Mouse (Mus musculus) lung, adult 2 months (tissue): ENCODE data around the gene Irf7. TPM values are rescaled to one million over a fixed set of nuclear protein-coding genes. Genes with fewer than 3 reads are reported as not detected.

Experiments used
- DNase-seq: peaks from one replicate; pipeline ENCODE4 v3.0.0; 2022
- H3K4me1 ChIP-seq: fragments of 200-500 bp; 2 replicates; pipeline ENCODE4 v1.6.1; 2011; ENCODE audit warnings: low read length; ENCODE audit not compliant: control insufficient read depth, insufficient read depth
- H3K4me3 ChIP-seq: fragments of 200-500 bp; replicated peaks from 2 replicates; pipeline ENCODE3; 2011; ENCODE audit warnings: low read depth, mild to moderate bottlenecking, control low read depth, low read length; ENCODE audit errors: extremely low read depth
- CTCF ChIP-seq: fragments of 200-500 bp; IDR thresholded peaks from 2 replicates; pipeline ENCODE4 v1.5.1; 2011; ENCODE audit warnings: mild to moderate bottlenecking, low read length, control low read depth; ENCODE audit not compliant: insufficient read depth
- POLR2A ChIP-seq: fragments of 200-500 bp; IDR thresholded peaks from 2 replicates; pipeline ENCODE4 v1.6.1; 2011; ENCODE audit warnings: low read depth, mild to moderate bottlenecking, control low read depth, low read length, borderline replicate concordance; ENCODE audit errors: extremely low read depth
- WGBS: fragments of 180-500 bp; shearing (Covaris S2); methylation state at CpG from one replicate; pipeline ENCODE4 v1.1.7; 2018; 5-methylcytosine and 5-hydroxymethylcytosine counted together
- polyA plus RNA-seq: library from polyadenylated mRNA; depleted of rRNA; stranded (reverse); fragments of >200 nt; gene quantifications from 2 replicates; pipeline ENCODE4 v1.2.3, GENCODE M21; 2012

The Irf7 gene
- polyA plus RNA-seq, 1 experiment: 48.8 TPM

- Histone ChIP-seq H3K4me1 (peaks cover 8% of the 10 kb centered on the region), H3K4me3 (peak overlapping the region; percentile 55)
- 10% methylated on average over 43 of the region's 44 CpGs for WGBS
- 0 out of 2 replicates have a peak, but pooled peaks have one; percentile 8 for TF ChIP-seq POLR2A
- no peak for TF ChIP-seq CTCF
- peak; percentile 93 for DNase-seq
Measured at GRCm38 (mm10) chr7:141221249-141222125, 44.8 kb downstream of the Irf7 start.

- TF ChIP-seq POLR2A (no peak), CTCF (no peak)
- Histone ChIP-seq H3K4me3 (no peak overlapping the region), H3K4me1 (peaks cover 10% of the 10 kb centered on the region)
- 58% methylated on average over 1 of the region's 1 CpGs for WGBS
- no peak for DNase-seq
Measured at GRCm38 (mm10) chr7:141220377-141220776, 45.9 kb downstream of the Irf7 start.

- 93% methylated on average over 1 of the region's 1 CpGs for WGBS
- TF ChIP-seq CTCF (no peak), POLR2A (no peak)
- H3K4me3 ChIP-seq: no peak overlapping the region
- no peak for DNase-seq
- H3K4me1 ChIP-seq: peaks cover 10% of the 10 kb centered on the region
Measured at GRCm38 (mm10) chr7:141219558-141220099, 46.7 kb downstream of the Irf7 start.

GRCm38 (mm10) chr7:141218557-141219133 is 47.6 kb downstream of the Irf7 start:
- WGBS: 82% methylated on average over 5 of the region's 5 CpGs

GRCm38 (mm10) chr7:141218141-141218540 is 48.1 kb downstream of the Irf7 start:
- WGBS: 81% methylated on average over 3 of the region's 3 CpGs
- no peak for TF ChIP-seq POLR2A
- no peak for TF ChIP-seq CTCF

More at GRCm38 (mm10) chr7:141218557-141219133, 47.6 kb downstream of the Irf7 start:
- no peak for TF ChIP-seq CTCF
- no peak for TF ChIP-seq POLR2A
- Histone ChIP-seq H3K4me1 (peaks cover 10% of the 10 kb centered on the region), H3K4me3 (no peak overlapping the region)
- no peak for DNase-seq

GRCm38 (mm10) chr7:141217343-141218013 is 48.8 kb downstream of the Irf7 start:
- peaks cover 10% of the 10 kb centered on the region for H3K4me1 ChIP-seq
- H3K4me3 ChIP-seq: no peak overlapping the region
- 84% methylated on average over 17 of the region's 17 CpGs for WGBS
- no peak for TF ChIP-seq CTCF
- TF ChIP-seq POLR2A: no peak
- DNase-seq: no peak

More at GRCm38 (mm10) chr7:141218141-141218540, 48.1 kb downstream of the Irf7 start:
- peaks cover 10% of the 10 kb centered on the region for H3K4me1 ChIP-seq
- no peak for DNase-seq
- H3K4me3 ChIP-seq: no peak overlapping the region

- H3K4me1 ChIP-seq: 0 out of 2 replicates have a peak, but pooled peaks cover 7% of the 10 kb centered on the region
- TF ChIP-seq CTCF (no peak), POLR2A (no peak)
- 81% methylated on average over 11 of the region's 11 CpGs for WGBS
- peak overlapping the region; percentile 57 for H3K4me3 ChIP-seq
- no peak for DNase-seq
Measured at GRCm38 (mm10) chr7:141216894-141217293, 49.4 kb downstream of the Irf7 start.

GRCm38 (mm10) chr7:141215880-141216733 is 50.2 kb downstream of the Irf7 start:
- peak overlapping the region; percentile 81 for H3K4me3 ChIP-seq
- TF ChIP-seq POLR2A (peak; percentile 72; the same call in 1 of the 2 replicates), CTCF (no peak)
- 2% methylated on average over 42 of the region's 42 CpGs for WGBS
- peak; percentile 87 for DNase-seq
- H3K4me1 ChIP-seq: 0 out of 2 replicates have a peak, but pooled peaks cover 7% of the 10 kb centered on the region
